Mouse (Mus musculus): ENCODE measurements around the gene H6pd.

- TF ChIP-seq POLR2A (IDR thresholded peaks at IDR 0.05; ENCODE audit: control insufficient read depth in 1 of 2, insufficient read depth in 1 of 2, low read depth in 1 of 2, low read length in 2 of 2, poor library complexity in 1 of 2) (no peak), KAT2A (conservative IDR thresholded peaks at IDR 0.05; ENCODE audit: low read depth, low read length) (no peak), NELFE (IDR thresholded peaks at IDR 0.05; ENCODE audit: low read depth, low read length) (no peak), TCF12 (IDR thresholded peaks at IDR 0.05; ENCODE audit: low read depth, low read length) (no peak), EP300 (IDR thresholded peaks at IDR 0.05; ENCODE audit: low read depth in 1 of 2, low read length in 2 of 2) (no peak)
These were observed 43.2 kb downstream of the H6pd start for GRCm38 (mm10) chr4:149965672-149966071.
